In the genomic region with DNA sequence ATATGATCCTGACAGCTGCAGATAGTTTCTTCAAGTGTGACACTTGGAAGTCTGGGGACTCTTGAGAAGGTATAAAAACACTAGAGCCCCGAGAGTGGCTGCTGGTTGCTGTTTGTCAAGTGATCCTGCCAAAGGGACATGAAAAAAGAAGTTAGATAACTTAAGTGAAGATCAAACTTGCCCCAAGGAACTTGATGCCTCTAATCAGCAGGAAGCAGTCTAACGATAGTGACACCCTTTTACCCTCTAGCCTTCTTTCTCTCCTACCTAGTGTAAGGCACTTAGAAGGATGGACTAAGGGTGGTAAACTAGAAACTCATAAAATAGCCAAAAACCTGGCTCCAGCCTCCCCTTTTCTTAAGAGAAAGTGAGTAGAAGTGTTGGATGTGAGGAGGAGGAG, we compare ENCODE assay signal across 15 mouse cellular contexts.
"Had no signal": no experiment of that assay in that cellular context is flagged by ENCODE, and none has a peak within 500 bp of the region (broad histone marks: within the 10 kb centered on the region; RNA-seq: fewer than 3 reads in every experiment).

No protein-coding gene starts in this region.

- H3K9ac ChIP-seq: limb, embryonic 12.5 days; limb, embryonic 15.5 days; lung, embryonic 14.5 days had no signal

- ATAC-seq: intestine, postnatal 0 days; lung, postnatal 0 days had no signal

- H3K4me3 ChIP-seq: limb, embryonic 12.5 days; limb, embryonic 15.5 days; megakaryocyte, embryonic 14.5 days had no signal

- H3K27ac ChIP-seq: limb, embryonic 12.5 days; limb, embryonic 15.5 days; macrophage had no signal

- H3K4me2 ChIP-seq: limb, embryonic 12.5 days; limb, embryonic 15.5 days; lung, embryonic 14.5 days; midbrain, embryonic 11.5 days had no signal

- DNase-seq: kidney, adult 9 months; kidney, postnatal 14 days; kidney, postnatal 4 days; left cerebral cortex, postnatal 4 days; lung, embryonic 14.5 days; midbrain, embryonic 14.5 days; thymus, adult 18-20 months; thymus, postnatal 36 days had no signal

- H3K4me1 ChIP-seq: limb, embryonic 12.5 days; limb, embryonic 15.5 days had no signal

- H3K9me3 ChIP-seq: limb, embryonic 12.5 days; limb, embryonic 15.5 days; megakaryocyte, embryonic 14.5 days had no signal

- H3K27me3 ChIP-seq: limb, embryonic 12.5 days; limb, embryonic 15.5 days; megakaryocyte, embryonic 14.5 days had no signal

- H3K36me3 ChIP-seq: limb, embryonic 12.5 days; limb, embryonic 15.5 days had no signal
